ENCODE assay signal across 26 mouse cellular contexts in genomic region chr12:10445738-10446137, GRCm38 (mm10). TPM values are rescaled to one million over a fixed set of nuclear protein-coding genes. Genes with fewer than 3 reads are reported as not detected.
DNase-seq lines count a peak whose midpoint lies in the region; ATAC-seq and TF ChIP-seq lines count a peak whose summit lies in the region.
"Had no signal": no experiment of that assay in that cellular context is flagged by ENCODE, and none has a peak within 500 bp of the region (broad histone marks: within the 10 kb centered on the region; RNA-seq: fewer than 3 reads in every experiment).

No protein-coding gene starts in this region.

- TF ChIP-seq POLR2A in testis, adult 2 months (IDR thresholded peaks at IDR 0.05; ENCODE audit: control insufficient read depth, low read depth, low read length), result no peak

- no peak overlapping the region for H3K4me3 ChIP-seq in lung, embryonic 14.5 days (ENCODE audit: low read depth, low read length)
- peak overlapping the region; percentile 56; the same call in 1 of the 2 replicates for H3K4me3 ChIP-seq in testis, adult 2 months (ENCODE audit: control insufficient read depth, low read depth, low read length)
- no peak overlapping the region for H3K4me3 ChIP-seq in liver, embryonic 16.5 days (ENCODE audit: low read depth, low read length)
- H3K4me3 ChIP-seq: forebrain, embryonic 15.5 days; hindbrain, embryonic 12.5 days; lung, embryonic 15.5 days had no signal

- intact Hi-C loops in left cerebral cortex, postnatal 14 days (cut with DNase I), result no loop called here

- H3K27ac ChIP-seq in lung, embryonic 14.5 days (ENCODE audit: low read depth), result no peak overlapping the region
- H3K27ac ChIP-seq in testis, adult 2 months (ENCODE audit: control insufficient read depth, insufficient read depth, low read depth, low read length), result no peak overlapping the region
- H3K27ac ChIP-seq in liver, embryonic 16.5 days (ENCODE audit: low read length), result peak overlapping the region; percentile 56; the same call in 1 of the 2 replicates
- H3K27ac ChIP-seq: forebrain, embryonic 15.5 days; hindbrain, embryonic 12.5 days; hindbrain, postnatal 0 days; lung, embryonic 15.5 days had no signal

- no peaks in the 10 kb centered on the region for H3K9me3 ChIP-seq in lung, embryonic 14.5 days (ENCODE audit: low read depth, low read length)
- H3K9me3 ChIP-seq in liver, embryonic 16.5 days (replicated peaks; ENCODE audit: control insufficient read depth, low read length), result no peaks in the 10 kb centered on the region
- H3K9me3 ChIP-seq: forebrain, embryonic 15.5 days; hindbrain, embryonic 12.5 days; lung, embryonic 15.5 days had no signal

- H3K27me3 ChIP-seq in lung, embryonic 14.5 days (ENCODE audit: insufficient read depth, low read length), result no peaks in the 10 kb centered on the region
- H3K27me3 ChIP-seq in testis, adult 2 months (ENCODE audit: control insufficient read depth, insufficient read depth, low read length), result no peaks in the 10 kb centered on the region
- H3K27me3 ChIP-seq in liver, embryonic 16.5 days (ENCODE audit: control insufficient read depth, insufficient read depth, low read depth, low read length), result no peaks in the 10 kb centered on the region
- H3K27me3 ChIP-seq: forebrain, embryonic 15.5 days; hindbrain, embryonic 12.5 days; lung, embryonic 15.5 days; Patski had no signal

- H3K9ac ChIP-seq in lung, embryonic 14.5 days, result no peak overlapping the region
- H3K9ac ChIP-seq in liver, embryonic 16.5 days (ENCODE audit: low read depth, low read length), result no peak overlapping the region
- H3K9ac ChIP-seq: forebrain, embryonic 15.5 days; hindbrain, embryonic 12.5 days; lung, embryonic 15.5 days had no signal

- H3K4me2 ChIP-seq in lung, embryonic 14.5 days, result no peak overlapping the region
- H3K4me2 ChIP-seq in liver, embryonic 16.5 days (ENCODE audit: low read depth, low read length), result no peak overlapping the region
- H3K4me2 ChIP-seq: forebrain, embryonic 15.5 days; heart, embryonic 11.5 days; hindbrain, embryonic 12.5 days; lung, embryonic 15.5 days; midbrain, embryonic 11.5 days had no signal

- TF ChIP-seq CTCF in lung, embryonic 14.5 days (IDR thresholded peaks at IDR 0.05; ENCODE audit: low read depth), result no peak
- TF ChIP-seq CTCF in testis, adult 2 months (IDR thresholded peaks at IDR 0.05; ENCODE audit: control insufficient read depth, insufficient read depth, insufficient replicate concordance, low read depth, low read length), result no peak

- ATAC-seq in lung, embryonic 14.5 days (ENCODE audit: insufficient read depth), result peak; percentile 21; the same call in 1 of the 2 replicates
- ATAC-seq in liver, embryonic 16.5 days (ENCODE audit: low read depth), result peak; percentile 96
- ATAC-seq: forebrain, embryonic 15.5 days; hindbrain, postnatal 0 days; midbrain, embryonic 16.5 days; Patski had no signal

- WGBS in lung, embryonic 14.5 days, result 67% methylated on average over 1 of the region's 1 CpGs
- WGBS in liver, embryonic 16.5 days (ENCODE audit: insufficient replicate concordance), result 46% methylated on average over 1 of the region's 1 CpGs

- DNase-seq in lung, embryonic 14.5 days, result no peak
- no peak for DNase-seq in lung, adult 18-20 months
- DNase-seq in testis, postnatal 10 days (ENCODE audit: low spot score), result no peak
- no peak for DNase-seq in left cerebral cortex, postnatal 14 days (ENCODE audit: low spot score in 2 of 2)
- DNase-seq in retina, postnatal 1 day, result no peak
- DNase-seq: adrenal gland, postnatal 14 days; cerebellum, adult 11 months; cerebellum, adult 9-10 months; cerebellum, postnatal 36 days; gastrocnemius, postnatal 25 days; heart, adult 18-20 months; heart, postnatal 36 days; kidney, adult 11 months; kidney, postnatal 14 days; layer of hippocampus, adult 9-11 months; right cerebral cortex, adult 18-20 months had no signal

- H3K4me1 ChIP-seq in lung, embryonic 14.5 days (ENCODE audit: insufficient read depth), result no peaks in the 10 kb centered on the region
- no peaks in the 10 kb centered on the region for H3K4me1 ChIP-seq in testis, adult 2 months (ENCODE audit: control insufficient read depth, insufficient read depth, low read length)
- H3K4me1 ChIP-seq in liver, embryonic 16.5 days (ENCODE audit: control insufficient read depth, low read depth, low read length), result no peaks in the 10 kb centered on the region
- H3K4me1 ChIP-seq: forebrain, embryonic 15.5 days; hindbrain, embryonic 12.5 days; lung, embryonic 15.5 days had no signal

- no peaks in the 10 kb centered on the region for H3K36me3 ChIP-seq in lung, embryonic 14.5 days (ENCODE audit: insufficient read depth)
- H3K36me3 ChIP-seq in testis, adult 2 months (ENCODE audit: control insufficient read depth, insufficient read depth, low read length), result no peaks in the 10 kb centered on the region
- H3K36me3 ChIP-seq in liver, embryonic 16.5 days (ENCODE audit: control insufficient read depth, insufficient read depth), result no peaks in the 10 kb centered on the region
- H3K36me3 ChIP-seq: forebrain, embryonic 15.5 days; hindbrain, embryonic 12.5 days; lung, embryonic 15.5 days had no signal

RNA-seq across cellular contexts. Expression of gene Rdh14, which starts 55.2 kb away (rescaled TPM):
- 28.9 and 30.3 TPM in 2 replicates for polyA plus RNA-seq in lung, embryonic 14.5 days (2014; fragmentation: Nextera tagmentation; extraction: Ambion mirVana)
- 10.2 and 12.0 TPM in 2 replicates for polyA plus RNA-seq in testis, adult 2 months (2012; rRNA removed)
- polyA plus RNA-seq in liver, embryonic 16.5 days (2015; fragmentation: Nextera tagmentation; extraction: Ambion mirVana), result 13.9 and 14.6 TPM in 2 replicates
- 10 to 100 TPM; 32.2 to 38.4 TPM for total RNA-seq in left cerebral cortex, postnatal 14 days (2021)
